Mouse (Mus musculus): ENCODE results near the gene Gm28038. TPM values are rescaled to one million over a fixed set of nuclear protein-coding genes. Genes with fewer than 3 reads are reported as not detected.

The Gm28038 gene
- not detected for polyA plus RNA-seq (2015; fragmentation: Illumina TruSeq; extraction: RNeasy Lipid Tissue Mini Kit (QIAGEN cat#74804); ENCODE audit: low read depth, low replicate concordance)

DNA sequence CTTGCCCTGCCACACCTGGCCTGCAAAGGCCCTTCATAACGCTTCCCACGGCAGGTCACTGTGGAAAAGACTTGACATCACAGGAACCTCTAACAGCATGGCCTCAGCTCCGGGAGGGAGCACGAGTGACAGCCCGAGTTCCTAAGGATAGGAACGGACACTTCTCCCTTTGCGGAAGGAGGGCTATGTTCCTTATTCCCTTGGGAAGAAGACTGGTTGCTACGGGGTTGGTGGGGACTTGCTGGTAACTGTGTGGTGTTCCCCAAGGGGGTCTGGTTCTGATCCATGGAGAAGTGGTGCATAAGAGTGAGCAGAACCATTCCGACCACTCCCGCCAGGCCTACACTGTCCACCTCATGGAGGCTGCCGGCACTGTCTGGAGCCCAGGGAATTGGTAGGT, at the start of gene Gm28038:
Gm28038 (plus strand) TSS at position 301 of the 400 bp plus-strand sequence.

DNA sequence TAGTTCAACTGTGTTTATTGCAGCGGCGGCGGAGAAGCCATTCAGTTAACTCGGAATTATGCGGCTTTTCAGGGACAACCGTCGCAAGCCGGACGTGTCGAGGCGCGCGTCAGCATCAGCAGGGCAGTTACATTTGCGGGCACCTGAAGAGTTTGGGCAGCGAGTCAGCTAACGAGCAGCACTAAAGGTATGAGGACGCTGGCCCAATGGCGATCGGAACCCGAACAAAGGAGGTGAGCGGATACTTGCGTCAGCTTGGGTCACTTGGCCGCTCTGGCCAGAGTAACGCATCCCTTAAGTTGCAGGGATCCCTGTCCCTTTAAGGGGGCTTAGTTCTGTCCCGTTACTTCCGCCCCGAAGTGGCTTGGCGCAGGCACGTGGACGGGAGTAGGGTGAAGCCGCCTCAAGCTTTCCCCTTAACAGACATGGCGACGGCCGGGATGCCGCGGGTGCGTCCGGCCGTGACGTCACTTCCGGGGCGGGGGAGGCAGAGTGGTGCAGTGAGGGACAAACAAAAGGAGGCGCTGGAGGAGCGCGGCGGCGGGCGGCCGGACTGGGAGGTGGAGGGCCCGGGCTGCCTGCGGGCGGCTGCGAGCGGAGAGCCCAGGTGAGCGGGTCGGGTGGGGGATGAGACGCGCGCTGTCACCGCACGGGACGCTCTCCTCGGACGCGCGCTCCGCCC, 43.5 kb upstream of the Gm28038 start, which contains the start of gene Lrrc8a:
Lrrc8a (plus strand) TSS at position 517 of the 682 bp plus-strand sequence.

DNA sequence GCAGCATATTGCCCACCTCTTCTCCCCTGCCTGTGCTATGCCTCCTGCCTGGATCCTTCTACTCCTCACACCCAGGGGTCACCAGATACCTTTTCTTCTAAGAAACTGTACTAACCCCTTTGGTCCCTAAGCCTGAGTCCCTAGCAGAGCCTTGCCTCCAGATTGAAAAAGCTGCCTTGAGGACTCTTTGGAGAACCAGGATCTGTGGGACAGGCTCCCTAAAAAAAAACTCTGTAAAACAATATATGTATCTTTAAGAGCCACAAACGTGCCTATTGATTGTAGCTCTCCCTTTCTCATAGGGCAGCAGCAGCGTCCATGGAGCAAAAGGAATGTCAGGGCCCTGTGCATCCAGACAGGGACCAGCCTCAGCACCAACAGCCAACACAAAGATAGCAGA, 40.6 kb upstream of the Gm28038 start, which contains the start of gene Gm28035:
Gm28035 (plus strand) TSS at position 301 of the 400 bp plus-strand sequence.

DNA sequence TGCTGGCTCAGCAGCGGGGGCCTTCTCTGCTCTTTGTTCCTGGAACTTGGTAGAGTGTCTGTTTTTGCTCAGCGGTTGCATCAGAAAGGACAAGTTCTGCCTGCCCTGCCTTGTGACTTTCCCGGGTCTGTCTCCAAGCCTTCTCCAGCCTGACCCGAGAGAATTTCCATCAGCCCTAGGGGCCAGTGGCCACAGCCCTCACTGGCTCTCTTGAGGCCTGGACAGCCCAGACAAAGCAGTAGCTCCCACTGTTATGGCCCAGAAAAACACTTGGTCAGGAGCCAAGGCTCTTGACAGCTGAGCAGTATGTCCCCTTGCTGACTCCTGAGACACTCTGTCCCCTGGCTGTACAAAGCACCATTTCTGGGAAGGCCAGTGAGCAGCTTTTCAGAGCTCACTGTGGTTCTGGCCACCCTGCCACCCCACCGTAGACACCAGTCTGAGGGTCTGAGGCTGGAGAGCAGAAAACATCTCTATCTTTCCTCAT, 15.0 kb upstream of the Gm28038 start, which contains the start of gene Phyhd1:
Phyhd1 (plus strand) TSS at position 437 of the 487 bp plus-strand sequence.

DNA sequence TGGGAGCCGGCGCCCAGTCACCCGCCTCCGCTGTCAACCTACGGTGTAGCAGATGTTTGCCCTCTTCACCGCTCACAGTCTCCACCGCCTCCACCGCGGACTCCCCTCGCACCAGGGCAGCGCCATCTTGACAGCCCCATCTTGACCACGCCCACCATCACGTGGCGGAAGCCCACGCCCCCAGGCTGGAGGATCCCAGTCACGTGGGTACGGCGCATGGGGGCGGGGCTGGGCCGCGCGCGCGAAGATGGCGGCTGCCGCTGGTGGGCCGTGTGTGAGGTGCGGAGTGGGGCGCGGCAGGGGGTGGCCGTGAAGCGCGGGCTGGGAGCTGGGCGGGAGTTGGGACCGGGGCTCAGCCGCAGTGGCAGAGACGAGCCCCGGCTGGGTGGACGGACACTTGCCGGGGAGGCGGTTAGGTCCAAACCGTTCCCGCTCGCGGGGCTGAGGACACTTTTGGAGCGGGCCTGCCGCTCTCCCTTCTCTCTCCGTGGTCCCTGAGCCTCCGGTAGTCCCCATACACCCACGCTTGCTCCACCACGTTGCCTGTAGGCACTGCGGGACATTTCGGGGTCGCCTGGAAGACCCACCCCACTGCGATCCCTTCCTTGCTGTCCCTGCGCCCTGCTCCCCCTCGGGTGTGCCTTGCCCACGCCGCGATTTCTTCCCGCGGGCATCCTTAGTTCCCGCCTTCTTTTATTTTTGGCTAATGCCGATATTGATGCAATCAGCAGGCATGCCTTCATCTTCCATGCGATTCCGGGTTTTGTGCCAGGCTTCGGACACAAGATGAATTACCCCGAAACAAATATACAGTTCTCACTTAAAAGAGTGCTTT, 5.6 kb downstream of the Gm28038 start, which contains the start of the genes Dolk and Nup188:
Dolk (minus strand) TSS at position 143 of the 835 bp plus-strand sequence.
Nup188 (plus strand) TSS at position 206 of the 835 bp plus-strand sequence.

Other genes with a start within 250 kb of the Gm28038 start
- gene Wdr34, start 232.2 kb upstream of the Gm28038 start, polyA plus RNA-seq (2015; fragmentation: Illumina TruSeq; extraction: RNeasy Lipid Tissue Mini Kit (QIAGEN cat#74804); ENCODE audit: low read depth, low replicate concordance): 38.2 TPM
- 242 TPM for gene Set, start 223.7 kb upstream of the Gm28038 start, polyA plus RNA-seq (2015; fragmentation: Illumina TruSeq; extraction: RNeasy Lipid Tissue Mini Kit (QIAGEN cat#74804); ENCODE audit: low read depth, low replicate concordance)
- 1.4 TPM for gene Pkn3, start 203.4 kb upstream of the Gm28038 start, polyA plus RNA-seq (2015; fragmentation: Illumina TruSeq; extraction: RNeasy Lipid Tissue Mini Kit (QIAGEN cat#74804); ENCODE audit: low read depth, low replicate concordance)
- gene Zdhhc12, start 187.4 kb upstream of the Gm28038 start, polyA plus RNA-seq (2015; fragmentation: Illumina TruSeq; extraction: RNeasy Lipid Tissue Mini Kit (QIAGEN cat#74804); ENCODE audit: low read depth, low replicate concordance): 7.5 TPM
- 100 TPM for gene Zer1, start 156.5 kb upstream of the Gm28038 start, polyA plus RNA-seq (2015; fragmentation: Illumina TruSeq; extraction: RNeasy Lipid Tissue Mini Kit (QIAGEN cat#74804); ENCODE audit: low read depth, low replicate concordance)
- gene Tbc1d13, start 147.3 kb upstream of the Gm28038 start, polyA plus RNA-seq (2015; fragmentation: Illumina TruSeq; extraction: RNeasy Lipid Tissue Mini Kit (QIAGEN cat#74804); ENCODE audit: low read depth, low replicate concordance): 34.8 TPM
- 23.6 TPM for gene Endog, start 109.5 kb upstream of the Gm28038 start, polyA plus RNA-seq (2015; fragmentation: Illumina TruSeq; extraction: RNeasy Lipid Tissue Mini Kit (QIAGEN cat#74804); ENCODE audit: low read depth, low replicate concordance)
- gene Spout1, start 102.6 kb upstream of the Gm28038 start, polyA plus RNA-seq (2015; fragmentation: Illumina TruSeq; extraction: RNeasy Lipid Tissue Mini Kit (QIAGEN cat#74804); ENCODE audit: low read depth, low replicate concordance): 42.4 TPM
- gene Kyat1, start 75.2 kb upstream of the Gm28038 start, polyA plus RNA-seq (2015; fragmentation: Illumina TruSeq; extraction: RNeasy Lipid Tissue Mini Kit (QIAGEN cat#74804); ENCODE audit: low read depth, low replicate concordance): 15.7 TPM
- gene Lrrc8a, start 43.3 kb upstream of the Gm28038 start, polyA plus RNA-seq (2015; fragmentation: Illumina TruSeq; extraction: RNeasy Lipid Tissue Mini Kit (QIAGEN cat#74804); ENCODE audit: low read depth, low replicate concordance): 21.0 TPM
- gene Gm28035, start 40.5 kb upstream of the Gm28038 start, polyA plus RNA-seq (2015; fragmentation: Illumina TruSeq; extraction: RNeasy Lipid Tissue Mini Kit (QIAGEN cat#74804); ENCODE audit: low read depth, low replicate concordance): 4.9 TPM
- 26.0 TPM for gene Phyhd1, start 14.8 kb upstream of the Gm28038 start, polyA plus RNA-seq (2015; fragmentation: Illumina TruSeq; extraction: RNeasy Lipid Tissue Mini Kit (QIAGEN cat#74804); ENCODE audit: low read depth, low replicate concordance)
- 21.6 TPM for gene Dolk, start 5.3 kb downstream of the Gm28038 start, polyA plus RNA-seq (2015; fragmentation: Illumina TruSeq; extraction: RNeasy Lipid Tissue Mini Kit (QIAGEN cat#74804); ENCODE audit: low read depth, low replicate concordance)
- 8.6 TPM for gene Nup188, start 5.4 kb downstream of the Gm28038 start, polyA plus RNA-seq (2015; fragmentation: Illumina TruSeq; extraction: RNeasy Lipid Tissue Mini Kit (QIAGEN cat#74804); ENCODE audit: low read depth, low replicate concordance)
- gene Sh3glb2, start 78.3 kb downstream of the Gm28038 start, polyA plus RNA-seq (2015; fragmentation: Illumina TruSeq; extraction: RNeasy Lipid Tissue Mini Kit (QIAGEN cat#74804); ENCODE audit: low read depth, low replicate concordance): 272 TPM
- 62.1 TPM for gene Miga2, start 83.2 kb downstream of the Gm28038 start, polyA plus RNA-seq (2015; fragmentation: Illumina TruSeq; extraction: RNeasy Lipid Tissue Mini Kit (QIAGEN cat#74804); ENCODE audit: low read depth, low replicate concordance)
- gene Dolpp1, start 111.2 kb downstream of the Gm28038 start, polyA plus RNA-seq (2015; fragmentation: Illumina TruSeq; extraction: RNeasy Lipid Tissue Mini Kit (QIAGEN cat#74804); ENCODE audit: low read depth, low replicate concordance): 20.7 TPM
- gene Crat, start 134.8 kb downstream of the Gm28038 start, polyA plus RNA-seq (2015; fragmentation: Illumina TruSeq; extraction: RNeasy Lipid Tissue Mini Kit (QIAGEN cat#74804); ENCODE audit: low read depth, low replicate concordance): 31.3 TPM
- gene Ptpa, start 135.0 kb downstream of the Gm28038 start, polyA plus RNA-seq (2015; fragmentation: Illumina TruSeq; extraction: RNeasy Lipid Tissue Mini Kit (QIAGEN cat#74804); ENCODE audit: low read depth, low replicate concordance): 190 TPM
- gene Ier5l, start 193.2 kb downstream of the Gm28038 start, polyA plus RNA-seq (2015; fragmentation: Illumina TruSeq; extraction: RNeasy Lipid Tissue Mini Kit (QIAGEN cat#74804); ENCODE audit: low read depth, low replicate concordance): 10.3 TPM

Data from brain, adult 10 weeks (tissue).